Mouse (Mus musculus) ES-E14 (cell line): Measurements from ENCODE around the gene Ptprn2.

Source experiments
- CHD2 ChIP-seq: IDR thresholded peaks from 2 replicates; pipeline ENCODE4 v1.6.1; 2014; ENCODE audit warnings: mild to moderate bottlenecking, low read depth, low read length, inconsistent platforms
- ZC3H11A ChIP-seq: IDR thresholded peaks from 2 replicates; pipeline ENCODE4 v1.6.1; 2012; ENCODE audit warnings: low read depth, mild to moderate bottlenecking, inconsistent platforms, low read length, borderline replicate concordance
- ZNF384 ChIP-seq: IDR thresholded peaks from 2 replicates; pipeline ENCODE4 v1.6.1; 2012; ENCODE audit warnings: low read depth, low read length, inconsistent platforms

GRCm38 (mm10) chr12:116827748-116828147, 342.2 kb downstream of the Ptprn2 start:
- no peak for TF ChIP-seq ZNF384
- TF ChIP-seq CHD2 = no peak
- no peak for TF ChIP-seq ZC3H11A
